Mouse (Mus musculus): Measurements from ENCODE around the gene Raph1.

The Raph1 gene

DNA sequence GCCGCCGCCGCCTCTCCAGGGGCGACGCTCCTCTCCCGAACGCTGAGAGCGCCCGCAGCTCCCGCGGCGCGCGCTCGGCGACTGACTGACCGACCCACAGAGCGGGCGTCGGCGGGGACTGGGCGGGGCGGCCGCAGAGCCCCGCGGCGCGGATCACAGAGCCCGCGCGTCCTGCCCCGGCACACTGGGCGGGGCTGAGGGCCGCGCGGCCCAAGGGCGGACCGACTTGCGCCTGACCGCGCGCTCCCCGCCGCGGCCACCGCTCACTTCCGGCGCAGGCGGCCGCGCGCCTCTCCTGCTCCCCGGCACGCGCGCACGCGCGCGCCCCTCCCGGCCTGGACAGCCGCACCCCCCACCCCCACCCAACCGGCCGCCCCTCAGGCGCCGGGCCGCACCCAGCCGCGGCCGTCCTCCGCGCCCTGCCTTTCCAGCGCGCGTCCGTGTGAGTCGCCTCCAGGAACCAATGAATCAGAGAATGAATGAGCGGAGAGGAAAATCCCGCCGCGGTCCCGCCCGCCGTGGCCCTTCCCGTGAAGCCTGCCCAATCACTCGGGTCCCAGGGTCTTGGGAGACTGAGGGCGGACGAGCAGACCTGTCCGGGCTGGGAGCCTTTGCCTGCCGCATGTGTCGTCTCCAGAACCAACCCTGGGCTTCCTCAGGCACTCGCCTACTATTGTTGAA lies at the start of gene Raph1:
TSS of gene Raph1 (minus strand) at position 474 of the 681 bp plus-strand sequence.
- DNase-seq: peak; percentile 84

DNA sequence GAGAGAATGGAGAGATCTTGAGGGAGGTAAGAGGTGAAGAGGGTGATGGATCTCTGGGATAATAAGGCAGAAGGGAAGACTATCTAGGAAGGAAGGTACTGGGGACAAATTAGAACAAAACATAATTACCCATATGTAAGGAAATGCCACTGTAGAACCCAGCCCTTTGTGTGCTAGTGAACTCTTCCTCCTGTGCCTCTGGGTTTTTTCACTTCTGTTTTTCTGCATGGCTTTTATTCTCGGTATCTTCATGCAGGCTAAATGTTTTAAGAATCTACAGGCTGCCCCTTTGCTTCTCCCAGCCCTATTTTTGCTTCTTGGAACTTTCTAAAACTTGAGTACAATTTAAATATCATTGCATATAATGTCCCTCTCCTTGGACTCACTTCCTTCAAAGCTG lies 48.8 kb upstream of the Raph1 start:
- no peak for DNase-seq

DNA sequence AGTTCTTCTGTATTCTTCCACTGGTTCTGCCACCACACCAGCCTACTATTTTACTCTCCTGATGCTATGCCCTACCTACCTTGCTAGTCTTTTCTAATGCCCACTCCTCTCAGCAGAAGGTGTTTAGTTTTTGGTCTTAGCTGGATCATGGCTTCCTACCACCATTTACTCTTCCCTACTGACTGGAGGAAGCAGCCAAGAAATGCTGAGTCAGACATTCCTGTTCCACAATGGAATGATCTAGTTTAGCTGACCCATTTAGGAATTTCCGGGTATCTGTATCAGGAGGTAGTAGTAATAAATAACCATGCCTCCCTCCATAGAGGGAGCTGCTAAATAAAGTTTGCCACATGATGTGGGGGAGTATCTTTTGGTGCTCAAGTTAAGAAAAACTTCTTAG lies 48.0 kb upstream of the Raph1 start:
- DNase-seq: no peak

DNA sequence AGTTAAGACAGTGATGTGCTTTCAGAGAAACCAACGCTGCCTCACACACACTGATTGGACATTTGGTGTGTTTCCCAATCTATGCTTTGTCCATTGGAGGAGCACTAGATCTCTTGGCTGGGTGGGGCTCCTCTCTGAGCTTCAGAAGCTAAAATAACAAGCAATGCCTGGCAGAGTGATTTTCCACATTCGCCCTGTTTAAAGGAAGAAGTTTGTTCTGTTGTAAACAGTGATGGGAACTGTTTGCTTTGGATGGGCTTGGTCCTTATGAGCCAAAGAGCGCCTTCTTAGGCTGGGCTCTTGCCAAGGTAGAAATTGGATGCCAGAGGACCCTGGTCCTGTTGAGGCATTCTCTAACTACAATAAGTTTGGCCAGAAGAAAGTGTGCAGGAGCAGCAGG lies 45.1 kb upstream of the Raph1 start:
- DNase-seq: no peak

DNA sequence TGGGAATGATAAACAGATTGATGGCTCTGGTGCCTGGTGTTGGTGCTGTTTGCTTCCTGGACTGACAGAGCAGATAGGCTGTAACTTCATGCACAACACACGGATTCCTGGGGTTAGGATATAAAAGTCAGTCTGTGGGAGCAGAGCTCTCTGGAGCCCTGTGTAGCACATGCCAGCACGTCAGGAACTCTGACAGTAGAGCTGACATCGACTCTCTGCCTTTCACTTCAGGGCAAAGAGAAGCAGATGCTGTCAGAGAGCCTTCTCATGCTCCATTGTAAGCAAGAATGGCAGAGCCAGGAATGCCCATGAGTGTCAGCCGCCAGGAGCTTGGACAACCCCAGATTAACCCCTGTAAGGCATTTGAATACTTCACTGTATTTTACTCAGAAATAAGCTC lies 43.7 kb upstream of the Raph1 start:
- no peak for DNase-seq

DNA sequence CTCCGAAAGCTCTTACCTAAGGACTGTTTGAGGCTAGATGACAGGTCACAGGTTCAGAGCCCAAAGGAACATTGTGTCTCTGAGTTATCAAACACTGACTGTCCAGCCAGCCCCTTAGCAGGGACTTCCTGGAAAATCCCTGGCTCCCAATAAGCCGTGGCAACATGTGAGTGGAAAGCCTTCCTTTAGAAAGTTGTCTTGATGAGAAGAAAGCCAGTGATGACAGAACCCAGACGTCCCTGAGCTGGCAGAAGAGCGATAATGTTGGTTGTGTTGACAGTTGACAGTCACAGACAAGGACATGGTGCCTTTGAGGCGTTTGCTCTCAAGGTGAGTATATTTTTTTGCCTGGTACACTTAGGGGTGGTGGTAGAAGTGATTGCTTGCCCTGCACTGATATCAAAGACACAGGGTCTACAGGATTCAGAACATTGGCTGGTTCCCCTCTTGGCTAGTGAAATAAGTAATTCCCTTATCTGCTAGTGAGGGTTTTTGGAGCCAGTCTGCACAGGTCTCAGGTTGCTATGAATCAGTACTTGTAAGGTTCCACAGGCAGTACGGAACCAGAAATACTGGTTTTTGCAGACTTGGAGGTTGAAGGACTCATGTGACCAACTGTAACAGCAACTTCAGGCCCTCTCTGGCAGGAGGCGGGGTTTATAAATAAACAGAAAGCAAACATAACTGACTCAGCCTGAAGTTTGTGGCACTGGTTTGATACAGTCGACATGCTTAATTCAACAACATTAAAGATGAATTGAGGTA lies 42.3 kb upstream of the Raph1 start:
- DNase-seq: no peak

DNA sequence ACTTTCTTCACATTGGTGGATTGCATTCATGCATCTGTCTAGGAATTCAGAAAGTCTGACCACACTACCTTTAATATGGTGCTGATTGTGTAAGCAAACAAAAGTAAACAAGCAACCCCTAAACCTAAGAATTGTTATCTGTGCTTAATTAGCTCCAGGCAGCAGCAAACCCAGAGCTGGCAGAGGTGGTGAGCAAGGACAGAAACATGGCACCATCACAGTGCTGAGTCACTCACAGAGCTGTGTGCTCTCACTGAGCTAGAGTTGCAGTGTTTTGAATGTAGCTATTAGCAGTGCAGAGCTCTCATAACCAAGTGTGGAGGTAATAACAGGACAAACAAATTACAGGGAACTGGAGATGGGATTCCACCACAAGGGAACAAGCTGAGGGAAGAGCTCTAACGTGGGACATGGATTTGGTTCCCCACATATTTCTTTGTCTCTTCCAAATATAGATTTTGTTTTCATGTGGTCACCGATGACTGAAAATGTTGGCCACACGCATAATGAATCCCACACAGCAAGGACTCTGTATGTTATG lies 37.6 kb upstream of the Raph1 start:
- DNase-seq: no peak

DNA sequence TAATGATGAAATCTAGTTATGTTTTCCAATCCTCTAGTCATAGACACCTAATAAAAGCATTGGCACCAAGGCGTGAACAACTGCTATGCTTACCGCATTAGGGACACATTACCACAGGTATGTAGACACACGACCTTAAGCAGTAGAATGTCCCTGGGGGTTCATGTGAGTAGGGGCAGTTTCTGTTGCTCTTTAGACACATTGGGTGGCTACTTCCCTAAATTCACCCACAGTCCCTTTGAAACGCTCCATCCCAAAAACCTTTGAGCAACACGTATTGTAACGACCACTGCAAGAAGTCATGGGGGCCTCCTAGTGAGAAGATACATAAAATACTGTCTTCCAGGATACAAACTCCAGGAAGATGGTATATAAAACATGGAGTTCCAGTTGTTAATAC lies 33.8 kb upstream of the Raph1 start:
- no peak for DNase-seq

DNA sequence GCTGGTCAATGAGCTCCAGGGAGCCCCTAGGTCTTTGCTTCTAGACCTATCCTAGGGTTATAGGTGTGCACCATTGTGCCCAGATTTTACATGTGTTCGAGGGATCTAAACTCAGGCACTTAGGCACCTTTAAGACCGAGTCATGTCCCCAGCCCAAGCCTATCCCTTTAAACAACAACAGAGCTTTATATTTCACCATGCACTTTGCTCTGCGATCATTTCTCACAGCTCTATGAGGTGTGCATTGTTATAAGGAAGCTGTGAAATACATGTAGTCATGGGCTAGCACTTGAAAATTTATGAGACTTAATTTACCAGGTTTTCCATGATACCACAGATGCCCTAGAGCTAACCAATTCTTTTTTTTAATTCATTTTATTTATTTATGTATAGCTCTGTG lies 33.0 kb upstream of the Raph1 start:
- DNase-seq: no peak

DNA sequence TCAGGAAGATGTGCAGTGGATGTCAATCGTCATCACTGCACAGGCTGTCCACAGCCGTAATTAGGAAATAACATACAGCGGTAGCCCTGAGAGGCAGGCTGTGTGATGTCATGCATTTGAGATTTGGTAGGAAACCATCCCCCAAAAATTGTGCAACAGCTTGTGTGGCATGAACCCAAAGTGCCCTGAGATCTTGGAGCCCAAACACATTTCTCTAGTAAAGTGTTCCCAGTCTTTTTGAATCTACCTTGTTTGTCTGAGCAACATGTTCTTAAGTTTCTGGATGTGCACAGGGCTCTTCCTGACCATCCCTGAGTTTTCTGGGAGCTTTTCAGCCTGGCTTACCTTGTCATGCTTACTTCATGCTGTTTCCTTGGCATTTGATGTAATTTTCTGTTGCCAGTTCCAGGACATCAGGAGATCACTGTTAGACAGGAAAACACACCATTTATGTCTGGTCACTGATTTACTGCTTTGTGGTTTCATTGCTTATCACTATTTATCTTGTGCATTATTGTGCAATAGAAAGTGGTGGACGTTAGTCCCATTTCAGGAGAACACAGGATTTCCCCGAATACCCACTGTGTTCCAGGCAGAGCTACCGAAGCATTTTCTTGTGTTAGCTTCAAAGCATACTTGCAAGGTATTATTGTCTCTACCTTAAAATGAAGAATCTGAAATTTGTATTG lies 32.3 kb upstream of the Raph1 start:
- DNase-seq: no peak

DNA sequence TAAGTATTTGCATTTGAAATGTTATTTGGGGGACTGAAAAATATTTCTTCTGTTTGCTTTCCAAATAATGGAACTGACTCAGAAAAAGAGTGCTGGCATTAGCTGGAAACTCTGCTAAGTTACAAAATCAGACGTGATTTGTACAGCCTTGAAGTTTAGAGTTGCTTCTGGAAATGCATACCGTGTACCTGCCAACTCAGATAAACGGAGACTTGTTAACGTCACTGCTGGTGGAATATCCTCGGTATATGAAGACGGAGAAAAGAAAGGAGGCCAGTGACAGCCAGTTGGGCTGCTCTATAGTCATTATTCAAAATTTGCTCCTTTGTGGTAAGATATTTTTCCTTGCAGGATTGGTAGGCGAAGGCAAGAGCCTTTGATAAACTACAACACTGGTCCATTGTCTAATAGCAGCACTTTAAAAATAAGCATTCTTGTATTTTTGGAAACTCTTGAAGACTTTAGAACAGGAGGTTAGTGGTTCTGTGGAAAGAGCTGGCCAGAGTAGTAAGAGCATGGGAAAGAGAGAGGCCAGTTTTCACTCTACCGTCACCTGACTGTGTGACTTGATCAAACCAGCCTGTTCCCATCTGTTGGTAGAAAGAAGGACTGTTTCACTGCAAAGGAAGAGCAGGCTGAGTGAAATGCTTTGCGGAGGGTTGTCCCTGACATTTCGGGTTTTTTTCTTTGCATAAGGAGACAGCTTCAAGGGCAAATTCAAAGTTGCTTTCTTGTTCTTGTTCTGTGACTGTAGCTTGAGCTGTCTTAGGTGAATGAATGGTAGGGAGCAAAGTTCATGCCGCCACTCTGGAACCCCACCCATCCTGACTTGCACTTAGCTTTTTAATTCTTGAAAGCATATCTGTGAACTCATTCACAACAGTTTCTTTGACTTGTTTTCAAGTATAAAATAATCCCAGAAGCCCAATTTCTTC lies 29.7 kb upstream of the Raph1 start:
- DNase-seq: no peak

DNA sequence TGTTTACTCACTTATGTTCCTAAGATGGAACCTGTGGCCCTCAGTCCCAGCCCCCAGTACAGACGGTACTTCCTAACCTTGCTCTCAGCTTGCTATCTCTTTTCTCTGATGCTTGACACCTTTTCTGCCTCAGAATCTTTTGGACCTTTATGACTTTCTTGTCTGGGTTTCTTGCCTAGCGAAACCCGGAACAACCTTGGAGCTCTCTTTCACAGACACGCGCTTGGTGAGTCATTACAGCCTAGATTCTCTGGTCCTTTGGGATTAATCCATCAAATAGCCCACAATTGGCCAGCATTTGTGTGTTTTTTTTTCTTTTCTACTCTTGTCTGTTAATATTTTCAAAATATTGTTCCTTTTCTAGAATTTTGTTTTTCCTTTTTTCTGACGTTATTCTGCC lies 26.2 kb upstream of the Raph1 start:
- DNase-seq: no peak

DNA sequence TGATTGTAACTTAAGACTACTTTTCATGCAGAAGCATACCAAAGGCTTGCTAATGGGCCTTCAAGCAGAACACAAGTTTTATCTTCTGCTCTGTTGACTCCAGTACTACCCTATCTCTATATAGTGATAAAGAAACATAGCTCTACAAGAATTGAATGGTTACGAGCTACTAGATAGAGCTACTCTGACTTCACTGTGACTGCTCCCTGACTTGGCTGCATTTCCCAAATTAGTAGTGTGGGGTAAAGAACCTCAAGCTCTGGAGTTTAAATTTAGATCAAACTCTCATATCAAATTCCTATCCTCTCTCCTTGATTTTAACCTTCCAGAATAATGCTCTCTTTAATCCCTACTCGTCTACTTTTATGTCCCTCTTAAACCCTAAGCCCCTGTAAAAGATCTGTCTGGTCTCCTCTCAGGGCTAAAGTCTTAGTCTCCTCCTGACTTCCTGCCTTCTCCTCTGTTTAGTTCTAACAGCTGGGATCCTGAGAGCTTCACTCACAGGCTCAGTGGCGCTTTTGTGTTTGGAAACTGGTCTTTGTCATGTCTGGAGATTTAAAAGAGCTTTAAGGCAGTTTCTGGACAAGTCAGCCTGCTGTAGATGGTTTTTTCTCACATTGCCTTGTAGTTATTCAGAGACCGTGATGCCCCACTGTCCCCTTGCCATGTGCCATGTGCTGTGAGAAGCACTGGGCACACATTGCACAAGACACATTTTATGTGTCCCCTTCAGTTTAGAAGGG lies 22.2 kb upstream of the Raph1 start:
- no peak for DNase-seq

DNA sequence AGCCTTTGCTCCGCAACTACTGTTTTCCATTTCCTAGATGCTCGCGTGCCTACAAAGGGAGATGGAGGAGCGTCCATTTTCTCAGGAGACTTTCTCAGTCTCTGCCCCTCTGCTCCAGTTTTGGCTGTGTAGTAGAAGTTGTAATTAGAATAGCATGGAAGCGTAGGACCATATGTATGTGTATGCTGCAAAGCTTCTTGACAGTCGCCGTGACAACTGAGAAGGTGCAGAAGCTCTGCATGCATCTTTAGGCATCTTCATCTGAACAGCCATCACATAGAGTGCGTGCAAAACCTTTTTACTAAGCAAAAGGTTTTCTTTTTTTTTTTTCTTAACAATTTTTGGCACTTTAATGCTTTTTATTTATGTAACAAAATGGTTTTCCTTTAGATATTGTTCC lies 14.1 kb upstream of the Raph1 start:
- no peak for DNase-seq

DNA sequence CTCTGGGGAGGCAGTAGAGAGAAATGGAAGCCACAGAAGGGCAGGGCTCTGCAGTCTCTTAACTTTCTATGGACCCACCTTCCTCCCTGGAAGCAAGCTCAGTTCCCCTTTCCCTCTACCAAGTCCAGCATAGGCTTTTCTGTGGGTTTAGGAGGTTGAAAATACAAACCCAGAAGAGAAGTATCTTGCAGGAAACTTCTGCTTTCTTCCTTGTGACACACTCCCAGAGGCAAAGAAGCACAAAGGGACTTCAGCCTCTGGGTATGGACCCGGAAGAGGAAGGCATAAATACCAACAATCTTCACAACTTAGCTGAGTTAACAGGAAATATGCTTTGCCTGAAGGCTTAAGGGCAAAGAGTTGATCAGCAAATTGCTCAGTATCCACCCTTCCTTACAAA lies 13.0 kb upstream of the Raph1 start:
- no peak for DNase-seq

DNA sequence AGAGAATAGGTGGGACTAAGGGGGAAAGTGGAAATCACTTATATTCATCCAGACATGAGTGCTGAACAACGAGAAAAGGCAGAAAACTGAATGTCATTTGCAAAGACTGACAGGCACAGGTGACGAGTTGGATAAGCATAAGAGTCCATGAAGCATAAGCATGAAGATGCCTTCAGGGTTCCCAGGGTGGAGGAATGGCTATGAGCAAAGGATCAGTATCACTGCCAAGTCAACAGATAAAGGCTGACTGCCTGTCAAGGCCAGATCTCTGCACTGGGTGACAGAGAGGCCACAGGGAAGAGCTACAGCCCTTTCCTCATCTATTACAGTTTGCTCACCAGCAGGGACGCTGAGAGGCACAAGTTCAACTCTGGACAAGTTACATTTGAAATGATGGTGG lies 5.8 kb upstream of the Raph1 start:
- no peak for DNase-seq

DNA sequence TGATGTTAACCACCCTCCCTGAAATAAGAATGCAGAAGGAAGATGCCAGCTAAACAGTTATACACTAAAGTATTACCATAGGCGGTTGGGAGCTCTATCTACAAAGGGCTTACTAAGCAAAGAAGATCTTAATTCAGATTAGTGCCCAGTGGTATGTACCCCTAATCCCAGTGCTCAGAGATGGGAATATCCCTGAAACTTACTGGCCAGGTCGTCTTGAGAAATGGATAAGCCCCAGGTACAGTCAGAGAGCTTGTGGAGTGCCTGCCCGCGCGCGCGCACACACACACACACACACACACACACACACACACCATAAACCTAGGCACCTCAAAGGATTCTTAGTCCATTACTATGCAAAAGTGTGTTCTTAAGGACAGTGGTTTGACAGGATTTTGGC lies 2.8 kb upstream of the Raph1 start:
- DNase-seq: no peak

DNA sequence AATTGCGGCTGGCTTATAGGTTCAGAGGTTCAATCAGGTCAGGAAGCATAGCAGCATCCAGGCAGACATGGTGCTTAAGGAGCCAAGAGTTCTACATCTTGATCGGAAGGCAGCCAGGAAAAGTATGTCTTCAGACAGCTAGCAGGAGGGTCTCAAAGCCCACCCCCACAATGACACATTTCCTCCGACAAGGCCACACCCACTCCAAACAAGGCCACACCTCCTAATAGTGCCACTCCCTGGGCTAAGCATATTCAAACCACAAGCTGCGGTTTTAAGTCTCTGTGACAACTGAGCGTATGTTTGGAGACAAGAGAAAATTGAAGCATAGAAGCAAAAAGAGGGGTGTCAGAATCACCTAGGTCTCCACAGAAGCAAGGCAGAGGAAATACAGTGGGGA lies 2.3 kb upstream of the Raph1 start:
- no peak for DNase-seq

DNA sequence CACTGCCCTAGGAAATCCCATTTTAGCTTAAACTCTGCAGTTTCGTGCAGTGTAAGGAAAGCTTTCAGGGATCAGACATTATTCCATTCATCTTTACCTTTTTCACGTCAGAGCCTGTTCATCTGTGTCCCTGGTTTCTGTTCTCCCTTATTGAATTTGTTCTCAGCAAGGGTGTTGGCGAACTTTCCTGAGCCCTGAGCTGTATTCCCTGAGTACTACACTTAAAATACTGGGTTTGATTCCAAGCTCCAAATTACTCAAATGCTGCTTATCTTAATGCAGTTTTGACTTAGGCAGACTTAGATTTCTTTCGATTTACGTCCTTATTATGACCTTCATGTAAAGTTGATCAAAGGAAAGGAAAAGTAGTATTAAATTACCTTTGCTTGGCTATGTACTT lies 417 bp upstream of the Raph1 start:
- DNase-seq: no peak

DNA sequence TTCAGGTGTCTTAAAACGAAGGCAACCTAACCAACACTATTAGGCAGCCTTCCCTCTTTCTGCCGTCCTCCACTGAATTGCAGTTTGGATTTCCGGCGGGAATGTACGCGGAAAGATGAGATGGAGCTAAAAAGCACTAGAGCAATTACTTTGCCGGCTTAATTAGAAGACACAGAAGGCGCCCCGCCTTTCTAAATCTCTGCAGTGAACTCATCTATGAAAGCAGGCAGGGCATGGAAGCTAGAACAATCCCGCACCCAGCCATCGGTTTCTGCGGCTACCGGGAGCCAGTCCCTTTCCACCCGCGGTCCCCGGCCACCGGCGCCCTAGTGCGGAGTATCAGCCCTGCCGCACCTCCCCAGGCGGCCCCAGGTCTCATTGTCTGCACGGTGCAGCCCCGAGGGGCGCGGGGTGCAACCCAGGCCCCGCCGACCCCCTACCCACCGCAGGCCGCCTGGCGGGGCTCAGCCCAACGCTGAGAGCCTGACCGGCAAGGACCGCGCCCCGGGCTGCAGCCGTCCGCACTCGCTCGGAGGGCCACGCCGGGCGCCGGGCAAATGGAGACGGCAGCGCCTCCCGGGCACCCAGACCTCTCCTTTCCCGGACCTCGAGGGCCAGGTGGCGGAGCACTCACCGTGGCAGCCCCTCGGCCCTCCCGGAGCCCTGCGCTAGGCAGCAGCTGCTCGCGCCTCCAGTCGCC lies 823 bp downstream of the Raph1 start:
- peak; percentile 49 for DNase-seq

DNA sequence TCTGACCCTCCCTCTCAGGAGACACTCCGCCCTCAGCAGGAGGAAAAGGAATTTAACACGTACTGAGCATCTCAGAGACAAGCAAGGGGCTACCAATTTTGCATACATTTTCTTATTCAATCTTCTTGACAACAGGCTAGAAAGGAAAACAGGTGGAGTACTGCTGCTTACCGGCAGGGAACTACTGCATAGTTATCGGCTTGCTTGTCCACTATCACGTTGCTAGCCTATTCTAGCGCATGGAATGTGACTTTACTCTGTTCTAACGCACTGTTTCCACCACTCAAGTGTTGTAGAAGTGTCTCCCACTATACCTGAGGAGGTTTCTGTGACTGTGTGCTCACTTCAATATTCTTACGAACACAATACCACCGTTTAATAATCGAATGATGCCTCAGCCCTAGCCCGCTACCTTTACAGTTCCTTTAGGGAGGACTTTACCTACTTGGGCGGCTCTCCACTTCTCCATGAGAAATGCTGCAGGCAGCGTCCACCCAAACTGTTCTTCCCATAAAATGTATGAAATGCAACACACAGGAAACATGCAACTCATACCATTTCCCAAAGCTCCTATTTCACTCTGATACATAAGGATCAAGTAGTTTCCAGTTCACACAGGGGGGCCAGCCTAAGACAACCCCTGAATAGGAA lies 1.5 kb downstream of the Raph1 start:
- peak; percentile 12 for DNase-seq

Data from right cerebral cortex, adult 18-20 months (tissue).